Mouse (Mus musculus): ENCODE measurements around the gene 1190007I07Rik. TPM values are rescaled to one million over a fixed set of nuclear protein-coding genes. Genes with fewer than 3 reads are reported as not detected.

1190007I07Rik gene
- 10 to 100 TPM; 27.6 to 35.3 TPM for total RNA-seq (2021)
- long read RNA-seq, experiment 1, transcript 1190007I07Rik-203 (3 exons, 406 nt), result minor isoform, 6 of 29 reads
- long read RNA-seq, experiment 1, transcript 1190007I07Rik-201 (3 exons, 716 nt), result major isoform, 18 of 29 reads
- long read RNA-seq, experiment 1, partial matches to known transcripts, result 1 of 29 reads
- long read RNA-seq, experiment 1, other reads (novel, unspliced or antisense), result 1 of 29 reads
- long read RNA-seq, experiment 2, transcript 1190007I07Rik-203 (3 exons, 406 nt), result minor isoform, 5 of 30 reads
- long read RNA-seq, experiment 2, transcript 1190007I07Rik-201 (3 exons, 716 nt), result major isoform, 19 of 30 reads
- long read RNA-seq, experiment 2, partial matches to known transcripts, result 0 of 30 reads
- long read RNA-seq, experiment 2, other reads (novel, unspliced or antisense), result 3 of 30 reads

- peak; percentile 91 to 92 for DNase-seq
Measured at GRCm38 (mm10) chr10:82622671-82623552, at the start of gene 1190007I07Rik. Gene 1190007I07Rik, minus strand, starts transcription at chr10:82623228.

- no peak for DNase-seq
Measured at GRCm38 (mm10) chr10:82670205-82670604, 47.2 kb upstream of the 1190007I07Rik start.

- peak; percentile 85 to 93 for DNase-seq
Measured at GRCm38 (mm10) chr10:82666436-82667234, 43.6 kb upstream of the 1190007I07Rik start.

GRCm38 (mm10) chr10:82665951-82666350 lies 42.9 kb upstream of the 1190007I07Rik start:
- no peak for DNase-seq

GRCm38 (mm10) chr10:82663289-82663688 lies 40.3 kb upstream of the 1190007I07Rik start:
- DNase-seq, result no peak

GRCm38 (mm10) chr10:82662267-82662990 lies 39.4 kb upstream of the 1190007I07Rik start:
- DNase-seq, result no peak

- no peak for DNase-seq
Measured at GRCm38 (mm10) chr10:82661820-82662219, 38.8 kb upstream of the 1190007I07Rik start.

- no peak for DNase-seq
Measured at GRCm38 (mm10) chr10:82654581-82654980, 31.6 kb upstream of the 1190007I07Rik start.

GRCm38 (mm10) chr10:82652625-82653024 lies 29.6 kb upstream of the 1190007I07Rik start:
- DNase-seq, result no peak

GRCm38 (mm10) chr10:82651221-82651620 lies 28.2 kb upstream of the 1190007I07Rik start:
- no peak for DNase-seq

GRCm38 (mm10) chr10:82647205-82647811 lies 24.3 kb upstream of the 1190007I07Rik start:
- peak; percentile 15 for DNase-seq

GRCm38 (mm10) chr10:82646083-82646482 lies 23.1 kb upstream of the 1190007I07Rik start:
- DNase-seq, result no peak

GRCm38 (mm10) chr10:82641481-82641880 lies 18.5 kb upstream of the 1190007I07Rik start:
- DNase-seq, result no peak

- no peak for DNase-seq
Measured at GRCm38 (mm10) chr10:82639032-82639698, 16.1 kb upstream of the 1190007I07Rik start.

GRCm38 (mm10) chr10:82636321-82636720 lies 13.3 kb upstream of the 1190007I07Rik start:
- no peak for DNase-seq

- DNase-seq, result no peak
Measured at GRCm38 (mm10) chr10:82634348-82634747, 11.3 kb upstream of the 1190007I07Rik start.

- DNase-seq, result no peak
Measured at GRCm38 (mm10) chr10:82632496-82633280, 9.7 kb upstream of the 1190007I07Rik start.

- DNase-seq, result no peak
Measured at GRCm38 (mm10) chr10:82631133-82631532, 8.1 kb upstream of the 1190007I07Rik start.

GRCm38 (mm10) chr10:82630497-82630896 lies 7.5 kb upstream of the 1190007I07Rik start:
- DNase-seq, result no peak

All from heart, adult 18-20 months (tissue).